Mouse (Mus musculus) liver, embryonic 15.5 days (tissue): ENCODE measurements around the gene Frmd4b. TPM values are rescaled to one million over a fixed set of nuclear protein-coding genes. Genes with fewer than 3 reads are reported as not detected.
"Not testable (repeated sequence)": the region's sequence is repeated elsewhere in the genome, so short reads cannot be mapped to it uniquely, and the experiment has no call there.

Experiments
- ATAC-seq: fragments of 200-750 bp; cut with Nextera tagmentation; 2 replicates; pipeline ENCODE4 v1.8.0; 2017; ENCODE audit warnings: moderate number of reproducible peaks, mild to moderate bottlenecking, moderate library complexity; ENCODE audit not compliant: insufficient read depth
- H3K27ac ChIP-seq: fragments of 300-500 bp; sonication (generic); replicated peaks from 2 replicates; pipeline ENCODE4 v1.5.1; 2015; ENCODE audit warnings: mild to moderate bottlenecking, inconsistent platforms
- H3K27me3 ChIP-seq: fragments of 300-500 bp; sonication (generic); 2 replicates; pipeline ENCODE4 v1.6.1; 2015; ENCODE audit warnings: mild to moderate bottlenecking, inconsistent platforms
- H3K36me3 ChIP-seq: fragments of 300-500 bp; sonication (generic); replicated peaks from 2 replicates; pipeline ENCODE4 v1.6.1; 2015; ENCODE audit warnings: moderate library complexity, mild to moderate bottlenecking, inconsistent platforms
- H3K4me1 ChIP-seq: fragments of 300-500 bp; sonication (generic); replicated peaks from 2 replicates; pipeline ENCODE4 v1.6.1; 2015; ENCODE audit warnings: inconsistent platforms
- H3K4me2 ChIP-seq: fragments of 300-500 bp; sonication (generic); 2 replicates; pipeline ENCODE4 v1.6.1; 2015; ENCODE audit warnings: moderate library complexity, mild to moderate bottlenecking, inconsistent platforms
- H3K4me3 ChIP-seq: fragments of 300-500 bp; sonication (generic); replicated peaks from 2 replicates; pipeline ENCODE4 v1.5.1; 2015; ENCODE audit warnings: mild to moderate bottlenecking, inconsistent platforms
- H3K9ac ChIP-seq: fragments of 300-500 bp; sonication (generic); 2 replicates; pipeline ENCODE4 v1.6.1; 2015; ENCODE audit warnings: moderate library complexity, mild to moderate bottlenecking, inconsistent platforms
- H3K9me3 ChIP-seq: fragments of 300-500 bp; sonication (generic); replicated peaks from 2 replicates; pipeline ENCODE4 v1.6.1; 2016; ENCODE audit warnings: inconsistent platforms
- WGBS: fragments of 180-500 bp; shearing (Covaris S2); methylation state at CpG from one replicate; pipeline ENCODE4 v1.1.7; 2015; ENCODE audit warnings: mixed read lengths; ENCODE audit not compliant: insufficient replicate concordance; 5-methylcytosine and 5-hydroxymethylcytosine counted together
- polyA plus RNA-seq: library from polyadenylated mRNA; unstranded; fragments of >200 nt; fragmentation: Nextera tagmentation; extraction: Ambion mirVana; gene quantifications from 2 replicates; pipeline ENCODE4 v1.2.1, GENCODE M21; 2015

The Frmd4b gene
- polyA plus RNA-seq, 1 experiment from 2014 or later: 6.5 TPM

DNA sequence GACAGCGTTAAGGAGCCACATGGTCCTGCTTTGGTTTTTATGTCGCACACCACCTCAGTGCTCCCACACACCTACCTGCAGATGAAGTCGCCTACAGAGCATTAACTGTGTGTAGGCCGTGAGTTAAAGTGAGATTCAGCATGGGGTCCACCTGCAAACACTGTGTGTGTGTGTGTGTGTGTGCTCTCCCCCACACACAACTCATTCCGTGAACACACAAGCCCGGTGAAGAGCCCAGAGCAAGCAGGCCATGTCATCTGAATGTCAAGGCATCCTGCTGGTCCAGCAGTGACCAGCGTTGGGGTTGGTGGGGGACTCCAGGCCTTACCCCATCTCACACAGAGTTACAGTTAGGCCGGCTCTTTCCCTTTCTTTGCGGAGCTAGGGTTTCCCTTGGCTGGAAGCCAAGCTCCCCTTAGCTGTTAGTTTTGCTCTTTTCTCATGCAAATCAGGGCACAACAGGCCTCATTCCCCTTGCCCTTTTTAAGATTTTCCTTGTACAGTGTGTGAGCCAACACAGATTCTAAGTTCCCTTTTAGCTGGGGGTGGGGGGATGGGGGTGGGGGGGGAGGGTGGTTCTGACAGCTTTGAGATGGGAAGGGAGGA lies 220.9 kb downstream of the Frmd4b start:
- Histone ChIP-seq H3K9ac (no peak overlapping the region), H3K27me3 (no peaks in the 10 kb centered on the region), H3K36me3 (no peaks in the 10 kb centered on the region), H3K27ac (no peak overlapping the region), H3K4me3 (no peak overlapping the region), H3K9me3 (no peaks in the 10 kb centered on the region), H3K4me1 (peaks cover 4% of the 10 kb centered on the region), H3K4me2 (no peak overlapping the region)
- 64% methylated on average over 9 of the region's 9 CpGs for WGBS
- no peak for ATAC-seq

DNA sequence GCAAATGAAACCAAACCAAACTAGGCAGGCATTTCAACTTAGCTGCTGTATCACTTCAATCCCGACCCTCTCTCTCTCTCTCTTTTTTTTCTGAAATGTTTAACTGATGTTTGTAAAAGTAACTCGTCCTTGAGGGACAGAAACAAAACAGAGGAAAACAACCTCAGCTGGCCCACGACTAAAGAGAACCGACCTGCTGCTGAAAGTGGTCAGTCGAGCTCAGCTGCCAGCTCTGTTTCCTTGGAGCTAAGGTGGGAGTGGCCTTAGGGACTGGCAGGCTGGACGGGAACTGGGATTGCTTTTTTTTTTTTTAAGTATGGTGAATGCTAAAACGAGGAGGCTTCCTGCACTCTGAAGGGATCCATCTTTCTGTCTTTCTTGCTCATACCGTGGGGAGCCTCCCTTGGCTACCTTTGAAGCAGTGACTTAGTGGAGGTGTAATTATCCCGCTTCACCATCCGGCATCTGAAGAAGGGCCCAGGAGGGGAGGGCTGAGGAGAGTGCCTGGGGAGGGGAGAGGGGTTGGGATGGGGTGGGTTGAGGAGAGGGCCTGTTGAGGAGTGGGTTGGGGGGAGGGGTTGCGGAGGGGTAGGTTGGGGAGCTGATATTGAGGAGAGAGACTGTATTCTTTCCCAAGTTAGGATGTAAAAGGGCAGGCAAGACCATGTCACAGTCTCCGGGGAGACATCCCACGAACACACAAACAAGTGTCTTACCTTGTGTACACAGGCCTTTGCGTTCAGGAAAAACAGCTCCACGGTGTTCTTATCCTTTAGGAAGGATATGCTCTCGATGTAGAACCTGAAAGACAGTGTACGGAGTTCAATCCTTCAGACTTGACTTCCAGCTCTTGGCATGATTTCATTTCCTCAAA lies 221.6 kb downstream of the Frmd4b start:
- H3K4me2 ChIP-seq: no peak overlapping the region
- H3K4me1 ChIP-seq: peaks cover 4% of the 10 kb centered on the region
- H3K36me3 ChIP-seq: no peaks in the 10 kb centered on the region
- H3K27ac ChIP-seq: no peak overlapping the region
- H3K27me3 ChIP-seq: no peaks in the 10 kb centered on the region
- no peaks in the 10 kb centered on the region for H3K9me3 ChIP-seq
- 53% methylated on average over 17 of the region's 17 CpGs for WGBS
- no peak for ATAC-seq
- no peak overlapping the region for H3K9ac ChIP-seq
- H3K4me3 ChIP-seq: no peak overlapping the region

DNA sequence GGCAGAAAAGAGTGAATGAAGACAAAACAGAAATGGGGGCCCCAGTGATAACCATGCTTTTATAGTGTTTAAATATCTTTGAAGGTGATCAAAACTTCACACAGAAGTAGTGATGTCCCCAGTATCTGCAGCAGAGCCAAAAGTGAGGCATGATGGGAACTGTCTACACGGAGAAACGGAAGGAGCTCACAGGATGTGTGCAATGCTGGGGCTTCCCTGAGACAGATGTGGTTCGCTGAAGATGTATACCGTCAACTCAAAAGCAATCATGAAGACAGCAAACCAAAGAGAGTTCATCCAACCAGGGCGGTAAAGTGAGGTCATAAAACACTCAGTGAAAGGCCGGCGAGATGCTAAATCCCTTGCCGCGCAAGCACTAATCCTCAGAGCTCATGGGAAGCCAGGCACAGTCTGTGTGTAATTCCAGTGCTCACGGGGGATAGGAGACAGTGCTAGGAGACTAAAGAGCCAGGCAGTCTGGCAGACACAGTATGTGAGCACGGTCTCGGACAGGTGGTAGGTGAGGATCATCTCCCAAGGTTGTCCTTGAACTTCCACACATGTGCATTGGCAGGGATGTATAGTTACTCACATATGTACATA lies 222.8 kb downstream of the Frmd4b start:
- WGBS: 65% methylated on average over 12 of the region's 12 CpGs
- Histone ChIP-seq H3K27me3 (no peaks in the 10 kb centered on the region), H3K9ac (no peak overlapping the region), H3K4me1 (peaks cover 4% of the 10 kb centered on the region), H3K36me3 (no peaks in the 10 kb centered on the region), H3K27ac (no peak overlapping the region), H3K4me2 (no peak overlapping the region), H3K9me3 (no peaks in the 10 kb centered on the region), H3K4me3 (no peak overlapping the region)
- ATAC-seq: no peak

DNA sequence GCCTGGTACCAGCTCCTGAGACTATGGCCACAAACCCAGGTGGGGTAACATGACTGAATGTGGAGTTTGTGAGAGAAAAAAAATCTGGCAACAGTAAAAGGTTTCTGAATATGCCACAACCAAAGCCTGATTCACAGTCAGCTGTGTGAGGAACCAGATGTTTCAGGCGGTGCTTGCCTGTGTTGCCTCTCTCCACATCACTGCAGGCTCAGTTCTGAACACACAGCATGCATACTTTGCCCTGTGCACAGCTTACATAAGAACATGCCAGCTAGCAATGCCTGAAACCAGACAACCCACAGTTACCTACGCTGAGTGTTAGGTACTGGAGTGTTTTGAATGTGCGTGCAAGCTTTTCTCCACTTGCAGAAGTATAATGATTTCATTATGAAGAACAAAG lies 224.4 kb downstream of the Frmd4b start:
- ATAC-seq: no peak
- WGBS: 74% methylated on average over 3 of the region's 3 CpGs

DNA sequence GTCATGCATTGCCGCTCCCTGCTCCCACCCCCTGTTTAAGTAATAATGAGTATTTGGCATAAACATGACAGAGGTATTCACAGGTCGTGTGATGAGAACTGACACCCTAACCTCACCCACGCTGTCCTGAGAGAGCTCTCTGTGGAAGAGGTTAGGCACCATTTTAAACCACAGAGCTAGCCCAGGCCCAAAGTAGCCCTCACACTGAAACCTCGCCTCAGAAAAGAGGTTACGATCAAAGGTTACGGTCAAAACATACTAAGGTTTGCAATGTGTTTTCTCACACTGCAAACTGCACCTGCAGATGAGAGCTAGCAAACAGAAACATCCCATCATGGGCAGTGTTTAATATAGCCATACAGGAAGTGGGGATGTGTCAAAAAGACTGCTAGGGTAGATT lies 230.0 kb downstream of the Frmd4b start:
- no peaks in the 10 kb centered on the region for H3K27me3 ChIP-seq
- no peaks in the 10 kb centered on the region for H3K36me3 ChIP-seq
- no peak overlapping the region for H3K4me2 ChIP-seq
- no peak overlapping the region for H3K4me3 ChIP-seq
- H3K27ac ChIP-seq: no peak overlapping the region
- H3K4me1 ChIP-seq: no peaks in the 10 kb centered on the region
- no peaks in the 10 kb centered on the region for H3K9me3 ChIP-seq
- ATAC-seq: no peak
- H3K9ac ChIP-seq: no peak overlapping the region
- 69% methylated on average over 6 of the region's 6 CpGs for WGBS

More for the DNA sequence above, 224.4 kb downstream of the Frmd4b start:
- H3K4me3 ChIP-seq: no peak overlapping the region
- H3K4me1 ChIP-seq: peaks cover 4% of the 10 kb centered on the region
- H3K4me2 ChIP-seq: no peak overlapping the region
- H3K27me3 ChIP-seq: no peaks in the 10 kb centered on the region
- no peaks in the 10 kb centered on the region for H3K9me3 ChIP-seq
- no peak overlapping the region for H3K27ac ChIP-seq
- no peaks in the 10 kb centered on the region for H3K36me3 ChIP-seq
- no peak overlapping the region for H3K9ac ChIP-seq

DNA sequence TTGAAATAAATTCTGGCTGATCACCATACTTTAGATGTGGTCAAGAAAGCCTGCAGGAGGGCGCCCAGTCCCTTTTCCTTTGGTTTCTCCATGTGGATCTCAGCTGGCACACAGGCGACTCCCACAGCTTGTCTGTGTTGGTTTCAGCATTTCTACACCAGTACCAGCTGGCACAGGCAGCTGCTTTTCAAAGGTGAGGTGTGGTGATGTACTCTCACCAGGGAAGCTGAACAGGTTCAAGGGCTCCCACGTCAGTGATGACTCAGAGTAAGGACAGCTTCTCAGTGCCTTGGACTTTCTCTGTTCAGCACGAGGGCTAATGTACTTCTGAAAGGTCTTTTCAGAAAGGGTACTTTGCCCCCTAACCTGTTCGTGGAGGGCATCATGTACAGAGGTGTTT lies 232.4 kb downstream of the Frmd4b start:
- no peak overlapping the region for H3K27ac ChIP-seq
- no peak overlapping the region for H3K4me3 ChIP-seq
- H3K9me3 ChIP-seq: no peaks in the 10 kb centered on the region
- no peaks in the 10 kb centered on the region for H3K36me3 ChIP-seq
- no peak overlapping the region for H3K4me2 ChIP-seq
- no peaks in the 10 kb centered on the region for H3K27me3 ChIP-seq
- no peak for ATAC-seq
- WGBS: 52% methylated on average over 5 of the region's 5 CpGs
- no peak overlapping the region for H3K9ac ChIP-seq
- H3K4me1 ChIP-seq: no peaks in the 10 kb centered on the region

DNA sequence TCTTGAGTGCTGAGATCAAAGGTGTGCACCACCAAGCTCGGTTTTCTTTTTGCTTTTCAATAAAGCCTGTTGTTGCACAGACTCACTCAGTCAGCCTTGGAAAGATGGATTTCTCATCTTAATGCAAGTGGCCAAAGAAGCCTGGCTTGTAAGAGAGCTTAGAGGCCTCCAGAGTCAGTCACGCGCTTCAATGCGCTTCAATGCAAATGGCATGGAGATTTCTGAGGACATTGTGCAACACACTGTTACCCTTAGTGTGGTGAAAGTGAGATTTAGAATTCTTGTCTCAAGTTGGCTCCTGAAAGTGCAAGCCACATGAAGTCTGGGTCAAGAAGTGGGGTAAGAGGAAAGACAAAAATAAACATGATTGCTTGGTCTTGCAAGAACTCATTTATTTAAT lies 236.1 kb downstream of the Frmd4b start:
- no peak overlapping the region for H3K9ac ChIP-seq
- H3K4me3 ChIP-seq: no peak overlapping the region
- no peaks in the 10 kb centered on the region for H3K9me3 ChIP-seq
- no peak overlapping the region for H3K27ac ChIP-seq
- no peak for ATAC-seq
- WGBS: 77% methylated on average over 4 of the region's 4 CpGs
- H3K4me1 ChIP-seq: no peaks in the 10 kb centered on the region
- no peak overlapping the region for H3K4me2 ChIP-seq
- no peaks in the 10 kb centered on the region for H3K27me3 ChIP-seq
- no peaks in the 10 kb centered on the region for H3K36me3 ChIP-seq

DNA sequence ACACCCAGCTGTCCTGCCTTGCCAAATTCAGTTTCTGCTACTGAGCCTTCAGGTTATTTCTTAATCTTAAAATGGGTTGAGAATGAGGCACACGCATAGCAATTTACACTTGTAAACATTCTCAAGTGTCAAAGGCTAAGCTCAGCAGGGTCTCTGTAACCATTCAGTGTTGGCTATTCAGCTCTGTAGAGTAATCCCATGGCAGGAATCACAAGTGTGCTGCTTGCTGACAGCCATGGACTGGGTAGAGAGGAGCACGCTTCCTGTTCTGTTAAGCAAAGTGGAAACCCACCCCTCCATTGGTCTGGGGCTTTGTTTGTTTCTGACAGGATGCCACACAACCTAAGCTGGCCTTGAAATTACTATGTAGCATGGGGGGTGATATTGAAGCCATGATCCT lies 246.4 kb downstream of the Frmd4b start:
- Histone ChIP-seq H3K36me3 (no peaks in the 10 kb centered on the region), H3K9me3 (no peaks in the 10 kb centered on the region), H3K27ac (no peak overlapping the region), H3K4me3 (no peak overlapping the region), H3K4me2 (no peak overlapping the region), H3K4me1 (no peaks in the 10 kb centered on the region), H3K27me3 (no peaks in the 10 kb centered on the region), H3K9ac (no peak overlapping the region)
- 54% methylated on average over 2 of the region's 2 CpGs for WGBS
- no peak for ATAC-seq

DNA sequence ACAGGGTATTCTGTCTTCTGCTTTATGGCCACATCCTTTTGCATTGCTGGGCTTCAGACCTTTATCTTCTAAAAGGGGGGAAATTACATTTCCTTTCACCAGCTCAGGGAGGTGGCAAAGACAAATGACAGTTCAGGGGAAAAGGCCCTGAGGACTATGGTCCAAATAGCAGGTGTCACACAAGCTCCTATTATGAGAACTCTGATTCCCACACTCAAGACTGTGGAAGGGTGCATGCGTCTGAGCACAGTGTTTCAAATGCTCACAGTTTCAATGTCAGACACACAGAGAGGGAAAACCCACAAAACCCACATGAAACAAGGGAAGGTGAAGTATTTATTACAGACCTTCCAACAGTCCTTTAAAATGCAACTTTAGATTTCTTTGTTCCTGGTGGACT lies 246.9 kb downstream of the Frmd4b start:
- no peaks in the 10 kb centered on the region for H3K36me3 ChIP-seq
- WGBS: 25% methylated on average over 1 of the region's 1 CpGs
- ATAC-seq: no peak
- H3K4me3 ChIP-seq: no peak overlapping the region
- no peaks in the 10 kb centered on the region for H3K4me1 ChIP-seq
- H3K9ac ChIP-seq: no peak overlapping the region
- no peaks in the 10 kb centered on the region for H3K27me3 ChIP-seq
- H3K9me3 ChIP-seq: no peaks in the 10 kb centered on the region
- H3K27ac ChIP-seq: no peak overlapping the region
- no peak overlapping the region for H3K4me2 ChIP-seq

DNA sequence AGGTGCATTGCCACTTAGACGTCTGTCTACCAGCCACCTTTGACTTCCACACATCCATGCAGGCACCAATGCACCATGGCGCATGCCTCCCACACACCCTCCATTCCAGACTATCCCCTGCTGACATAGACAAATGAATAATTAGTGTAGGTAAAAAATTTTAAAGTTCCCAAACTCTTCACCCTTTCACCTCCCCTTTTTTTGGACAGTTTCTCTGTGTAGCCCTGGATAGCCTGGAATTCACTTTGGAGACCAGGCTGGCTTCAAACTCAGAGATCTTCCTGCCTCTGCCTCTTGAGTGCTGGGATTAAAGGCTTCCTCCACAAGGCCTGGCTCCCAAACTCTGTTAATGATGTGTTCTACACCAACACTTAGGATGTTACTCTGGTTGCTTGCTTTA lies 253.5 kb downstream of the Frmd4b start:
- Histone ChIP-seq H3K27ac (no peak overlapping the region), H3K4me3 (no peak overlapping the region), H3K27me3 (no peaks in the 10 kb centered on the region), H3K9me3 (no peaks in the 10 kb centered on the region), H3K36me3 (no peaks in the 10 kb centered on the region), H3K4me1 (no peaks in the 10 kb centered on the region), H3K9ac (no peak overlapping the region), H3K4me2 (no peak overlapping the region)
- no peak for ATAC-seq
- WGBS: 72% methylated on average over 2 of the region's 2 CpGs

DNA sequence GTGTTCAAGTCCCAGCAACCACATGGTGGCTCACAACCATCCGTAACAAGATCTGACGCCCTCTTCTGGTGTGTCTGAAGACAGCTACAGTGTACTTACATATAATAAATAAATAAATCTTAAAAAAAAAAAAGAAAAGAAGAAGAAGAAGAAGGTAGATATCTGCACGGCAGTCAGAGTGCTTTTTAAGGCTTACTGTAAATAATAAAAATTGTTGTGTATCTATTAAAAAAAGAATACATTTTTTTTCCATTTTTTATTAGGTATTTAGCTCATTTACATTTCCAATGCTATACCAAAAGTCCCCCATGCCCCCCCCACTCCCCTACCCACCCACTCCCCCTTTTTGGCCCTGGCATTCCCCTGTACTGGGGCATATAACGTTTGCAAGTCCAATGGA lies 259.7 kb downstream of the Frmd4b start:
- H3K27me3 ChIP-seq, H3K4me1 ChIP-seq, H3K36me3 ChIP-seq, H3K4me2 ChIP-seq, H3K4me3 ChIP-seq, H3K9me3 ChIP-seq, H3K27ac ChIP-seq, ATAC-seq, H3K9ac ChIP-seq: not testable (repeated sequence)
- WGBS: 71% methylated on average over 3 of the region's 4 CpGs
